Mouse (Mus musculus): Measurements from ENCODE around the gene Galt. TPM values are rescaled to one million over a fixed set of nuclear protein-coding genes. Genes with fewer than 3 reads are reported as not detected.

Galt gene
- polyA plus RNA-seq, 1 experiment from 2014 or later, result 61.9 TPM

DNA sequence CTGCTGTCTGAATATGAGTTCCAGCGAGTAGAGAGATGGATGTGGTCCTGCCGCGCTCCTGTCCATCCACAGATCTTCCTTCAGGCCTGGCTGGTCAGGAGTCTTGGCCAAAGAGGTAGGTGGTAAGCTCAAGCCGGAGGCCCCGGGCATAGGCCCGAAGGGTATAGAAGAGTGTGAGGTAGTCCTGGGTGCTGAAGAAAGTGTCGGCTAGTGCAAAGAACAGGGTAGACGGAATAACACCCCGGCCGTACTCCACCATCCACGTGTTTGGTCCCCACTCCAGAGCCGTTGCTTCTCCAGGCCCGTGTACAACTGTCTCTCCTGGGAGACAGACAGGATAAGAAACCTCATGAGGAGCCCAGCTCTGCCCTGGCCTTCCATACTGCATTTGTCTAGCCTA lies 15.8 kb upstream of the Galt start:
- Histone ChIP-seq H3K4me3 (ENCODE audit: low read length) (no peak overlapping the region), H3K4me2 (replicated peaks; ENCODE audit: low read depth, low read length) (no peak overlapping the region), H3K4me1 (ENCODE audit: insufficient read depth, low read length) (peaks cover 12% of the 10 kb centered on the region), H3K9ac (replicated peaks; ENCODE audit: low read length) (no peak overlapping the region), H3K27me3 (ENCODE audit: insufficient read depth, low read length) (no peaks in the 10 kb centered on the region), H3K36me3 (ENCODE audit: insufficient read depth, low read length) (peaks cover 12% of the 10 kb centered on the region; the same call in 1 of the 2 replicates), H3K9me3 (ENCODE audit: low read length) (no peaks in the 10 kb centered on the region), H3K27ac (ENCODE audit: low read length) (no peak overlapping the region)
- ATAC-seq (ENCODE audit: low FRiP score, low TSS enrichment), result no peak
- WGBS, result 96% methylated on average over 13 of the region's 13 CpGs

DNA sequence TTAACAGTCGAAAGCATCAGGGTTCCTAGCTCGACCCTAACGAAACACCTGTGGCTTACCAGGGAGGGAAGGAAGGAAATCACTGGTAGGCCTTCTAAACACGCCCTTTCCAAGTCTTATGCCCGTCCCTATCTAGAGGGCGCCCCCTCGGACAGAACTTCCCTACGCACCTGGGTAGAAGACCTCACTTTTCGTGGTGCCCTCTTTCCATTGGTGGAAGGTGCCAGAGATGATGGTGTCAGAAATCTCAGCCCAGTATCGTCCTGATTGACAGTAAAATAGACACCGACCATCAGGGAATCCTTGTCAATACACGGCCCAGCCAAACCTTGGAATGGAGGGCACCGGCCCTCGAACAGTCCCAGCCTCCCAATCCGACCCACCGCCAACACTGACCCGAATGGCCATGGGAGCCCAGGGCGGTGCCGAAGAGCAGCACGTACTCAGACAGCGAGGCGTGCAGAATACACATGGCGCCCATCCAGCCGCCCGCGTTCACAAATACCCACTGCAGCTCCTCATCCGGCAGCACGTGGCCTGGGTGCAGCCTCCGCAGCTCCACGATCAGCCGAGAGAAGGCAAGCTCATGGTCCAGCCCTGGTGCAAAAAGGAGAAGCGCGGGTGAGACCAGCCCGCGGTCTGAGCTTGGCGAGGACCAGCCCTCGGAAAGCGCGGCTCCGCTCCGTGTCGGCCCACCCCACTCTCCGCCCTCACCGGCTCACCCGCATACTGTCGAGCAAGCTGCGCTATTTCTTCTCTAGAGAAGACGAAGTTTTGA lies 14.5 kb upstream of the Galt start:
- under 1% methylated on average over 48 of the region's 48 CpGs for WGBS
- peak overlapping the region; percentile 80 for H3K4me3 ChIP-seq (ENCODE audit: low read length)
- H3K9ac ChIP-seq (replicated peaks; ENCODE audit: low read length), result peak overlapping the region; percentile 83
- H3K27ac ChIP-seq (ENCODE audit: low read length), result peak overlapping the region; percentile 84
- peaks cover 12% of the 10 kb centered on the region for H3K4me1 ChIP-seq (ENCODE audit: insufficient read depth, low read length)
- H3K27me3 ChIP-seq (ENCODE audit: insufficient read depth, low read length), result no peaks in the 10 kb centered on the region
- H3K36me3 ChIP-seq (ENCODE audit: insufficient read depth, low read length), result peaks cover 12% of the 10 kb centered on the region; the same call in 1 of the 2 replicates
- ATAC-seq (ENCODE audit: low FRiP score, low TSS enrichment), result peak; percentile 84
- H3K4me2 ChIP-seq (replicated peaks; ENCODE audit: low read depth, low read length), result peak overlapping the region; percentile 98
- no peaks in the 10 kb centered on the region for H3K9me3 ChIP-seq (ENCODE audit: low read length)

DNA sequence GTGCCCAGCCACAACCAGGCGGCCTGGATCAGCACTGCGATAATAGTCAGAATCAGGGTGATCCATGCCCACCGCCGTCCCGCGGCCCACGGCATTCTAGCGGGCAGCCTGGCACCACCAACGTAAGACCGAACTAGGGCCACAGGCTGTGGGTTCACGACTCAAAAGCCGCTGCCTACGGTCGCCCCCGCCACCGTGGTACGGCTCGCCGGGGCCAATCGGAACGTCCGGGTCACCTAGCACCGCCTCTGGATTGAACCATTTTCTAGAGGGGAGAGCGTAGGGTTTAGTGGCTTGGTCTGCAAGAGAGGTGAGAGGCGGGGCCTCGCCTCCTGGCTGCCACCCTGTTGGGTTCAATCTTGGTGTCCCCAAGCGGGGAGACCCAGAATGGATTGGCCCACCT lies 13.9 kb upstream of the Galt start:
- H3K4me1 ChIP-seq (ENCODE audit: insufficient read depth, low read length), result peaks cover 12% of the 10 kb centered on the region
- H3K9ac ChIP-seq (replicated peaks; ENCODE audit: low read length), result peak overlapping the region; percentile 83
- H3K27me3 ChIP-seq (ENCODE audit: insufficient read depth, low read length), result no peaks in the 10 kb centered on the region
- peak overlapping the region; percentile 84 for H3K27ac ChIP-seq (ENCODE audit: low read length)
- whole genome bisulfite sequencing, result under 1% methylated on average over 27 of the region's 27 CpGs
- H3K4me2 ChIP-seq (replicated peaks; ENCODE audit: low read depth, low read length), result peak overlapping the region; percentile 98
- ATAC-seq (ENCODE audit: low FRiP score, low TSS enrichment), result peak; percentile 98
- peaks cover 15% of the 10 kb centered on the region; the same call in 1 of the 2 replicates for H3K36me3 ChIP-seq (ENCODE audit: insufficient read depth, low read length)
- H3K4me3 ChIP-seq (ENCODE audit: low read length), result peak overlapping the region; percentile 80
- H3K9me3 ChIP-seq (ENCODE audit: low read length), result peaks cover 4% of the 10 kb centered on the region

DNA sequence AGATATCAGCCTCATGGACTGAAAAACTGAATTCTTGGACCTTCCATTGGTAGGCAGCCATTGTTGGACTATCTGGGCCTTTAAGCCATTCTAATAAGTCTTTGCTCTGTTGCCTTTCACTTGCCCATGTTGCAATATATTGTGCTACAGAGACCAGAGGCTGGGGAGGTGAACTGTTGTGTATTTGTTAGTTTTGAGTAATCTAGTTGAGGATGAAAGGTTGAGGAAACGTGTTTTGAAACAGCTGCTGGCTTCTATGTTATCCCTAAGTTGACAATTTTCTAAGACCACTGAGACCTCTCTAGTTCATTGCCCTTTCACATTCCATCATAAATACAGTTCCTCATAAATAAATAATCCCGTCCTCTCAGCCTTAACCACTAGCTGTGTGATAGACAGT lies 10.9 kb upstream of the Galt start:
- no peak for ATAC-seq (ENCODE audit: low FRiP score, low TSS enrichment)
- H3K4me1 ChIP-seq (ENCODE audit: insufficient read depth, low read length), result peaks cover 12% of the 10 kb centered on the region
- H3K4me3 ChIP-seq (ENCODE audit: low read length), result no peak overlapping the region
- H3K9me3 ChIP-seq (ENCODE audit: low read length), result peaks cover 14% of the 10 kb centered on the region
- WGBS, result 59% methylated on average over 2 of the region's 2 CpGs
- no peak overlapping the region for H3K4me2 ChIP-seq (replicated peaks; ENCODE audit: low read depth, low read length)
- no peaks in the 10 kb centered on the region for H3K27me3 ChIP-seq (ENCODE audit: insufficient read depth, low read length)
- no peak overlapping the region for H3K27ac ChIP-seq (ENCODE audit: low read length)
- peaks cover 9% of the 10 kb centered on the region; the same call in 1 of the 2 replicates for H3K36me3 ChIP-seq (ENCODE audit: insufficient read depth, low read length)
- no peak overlapping the region for H3K9ac ChIP-seq (replicated peaks; ENCODE audit: low read length)

DNA sequence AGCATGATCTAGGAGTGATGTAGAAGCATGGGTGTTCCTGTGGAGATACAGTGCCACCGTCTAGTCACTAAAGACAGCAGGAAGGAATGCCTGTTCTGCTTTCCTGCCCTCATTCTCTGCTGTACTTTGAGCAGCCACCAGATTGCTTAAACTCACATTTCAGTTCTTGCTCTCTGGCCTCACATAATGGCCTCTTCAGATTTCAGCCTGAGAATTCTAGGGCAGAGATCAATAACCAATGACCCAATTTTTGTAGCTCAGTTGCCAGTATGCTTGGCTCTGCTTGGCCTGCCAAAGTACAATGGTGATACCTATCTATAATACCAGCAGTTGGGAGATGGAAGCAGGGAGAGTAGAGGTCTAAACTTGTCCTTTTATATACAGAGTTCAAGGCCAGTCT lies 10.0 kb upstream of the Galt start:
- 83% methylated on average over 1 of the region's 1 CpGs for WGBS
- ATAC-seq (ENCODE audit: low FRiP score, low TSS enrichment), result no peak
- peaks cover 14% of the 10 kb centered on the region for H3K9me3 ChIP-seq (ENCODE audit: low read length)

DNA sequence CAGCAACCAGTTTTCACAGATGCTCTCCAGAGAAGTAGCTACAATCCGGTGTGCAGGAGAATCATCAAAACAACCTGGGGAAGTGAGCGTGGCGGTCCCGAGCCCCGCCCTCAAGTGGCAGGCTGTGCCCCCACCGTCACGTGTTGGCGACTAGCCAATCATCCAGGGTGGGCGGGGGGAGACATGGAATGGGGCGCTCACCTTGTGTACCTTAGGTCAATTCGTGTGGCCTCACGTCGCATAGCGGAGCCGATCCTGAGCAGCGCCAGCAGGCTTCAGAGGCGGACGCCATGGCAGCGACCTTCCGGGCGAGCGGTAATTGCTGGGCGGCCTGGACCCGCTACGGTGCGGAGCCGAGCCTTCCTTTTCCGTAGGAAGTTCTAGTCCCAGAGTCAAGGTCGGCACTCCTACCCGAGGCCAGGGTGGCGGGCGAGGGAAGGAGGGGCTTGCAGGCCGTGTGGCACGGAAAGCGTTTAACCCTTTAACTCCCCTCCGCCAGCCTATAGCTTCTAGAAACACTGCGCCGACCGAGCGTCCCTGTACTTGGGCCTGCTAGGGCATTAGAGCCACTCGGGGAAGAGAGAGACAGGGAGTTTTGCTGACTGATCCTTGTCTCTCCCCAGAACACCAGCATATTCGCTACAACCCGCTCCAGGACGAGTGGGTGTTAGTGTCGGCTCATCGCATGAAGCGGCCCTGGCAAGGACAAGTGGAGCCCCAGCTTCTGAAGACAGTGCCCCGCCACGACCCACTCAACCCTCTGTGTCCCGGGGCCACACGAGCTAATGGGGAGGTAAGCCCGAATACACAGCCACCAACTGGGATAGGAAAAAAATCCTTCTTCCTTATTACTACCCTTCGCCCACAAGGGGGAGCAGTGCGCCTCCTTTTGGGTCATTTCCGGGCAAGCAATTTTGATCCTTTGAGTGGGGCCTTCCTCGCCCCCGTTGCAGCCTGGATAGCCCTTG lies 594 bp downstream of the Galt start, which contains the start of gene Sigmar1:
Gene Sigmar1 (minus strand): TSS at position 820 of the 968 bp plus-strand sequence.
- Histone ChIP-seq H3K9ac (replicated peaks; ENCODE audit: low read length) (peak within 1 kb of the TSS; percentile 82), H3K27me3 (ENCODE audit: insufficient read depth, low read length) (no peaks in the 10 kb centered on the region), H3K4me2 (replicated peaks; ENCODE audit: low read depth, low read length) (peak within 1 kb of the TSS; percentile 84), H3K4me1 (ENCODE audit: insufficient read depth, low read length) (peaks cover 27% of the 10 kb centered on the region), H3K9me3 (ENCODE audit: low read length) (no peaks in the 10 kb centered on the region), H3K4me3 (ENCODE audit: low read length) (peak within 1 kb of the TSS; percentile 62), H3K36me3 (ENCODE audit: insufficient read depth, low read length) (no peaks in the 10 kb centered on the region), H3K27ac (ENCODE audit: low read length) (peak within 1 kb of the TSS; percentile 89)
- peak; percentile 69 for ATAC-seq (ENCODE audit: low FRiP score, low TSS enrichment)
- WGBS, result under 1% methylated on average over 57 of the region's 57 CpGs

More for the DNA sequence above, 10.0 kb upstream of the Galt start:
- H3K36me3 ChIP-seq (ENCODE audit: insufficient read depth, low read length), result peaks cover 4% of the 10 kb centered on the region; the same call in 1 of the 2 replicates
- no peak overlapping the region for H3K9ac ChIP-seq (replicated peaks; ENCODE audit: low read length)
- H3K27ac ChIP-seq (ENCODE audit: low read length), result no peak overlapping the region
- H3K4me2 ChIP-seq (replicated peaks; ENCODE audit: low read depth, low read length), result no peak overlapping the region
- peaks cover 5% of the 10 kb centered on the region for H3K4me1 ChIP-seq (ENCODE audit: insufficient read depth, low read length)
- no peak overlapping the region for H3K4me3 ChIP-seq (ENCODE audit: low read length)
- no peaks in the 10 kb centered on the region for H3K27me3 ChIP-seq (ENCODE audit: insufficient read depth, low read length)

DNA sequence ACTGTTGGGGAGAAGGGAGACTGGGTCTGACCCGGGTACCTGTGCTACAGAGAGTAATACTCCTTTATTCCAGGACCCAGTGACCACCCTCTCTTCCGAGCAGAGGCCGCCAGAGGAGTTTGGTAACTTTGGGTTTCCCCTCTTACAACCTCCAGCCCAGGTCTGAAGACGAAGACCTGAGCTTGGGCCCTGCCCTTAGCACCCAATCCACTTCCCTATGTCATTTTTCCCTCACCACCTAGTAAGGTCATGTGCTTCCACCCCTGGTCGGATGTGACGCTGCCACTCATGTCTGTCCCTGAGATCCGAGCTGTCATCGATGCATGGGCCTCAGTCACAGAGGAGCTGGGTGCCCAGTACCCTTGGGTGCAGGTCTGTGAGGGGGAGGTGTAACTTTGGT lies 1.4 kb downstream of the Galt start:
- Histone ChIP-seq H3K4me2 (replicated peaks; ENCODE audit: low read depth, low read length) (peak overlapping the region; percentile 84), H3K9me3 (ENCODE audit: low read length) (no peaks in the 10 kb centered on the region), H3K27me3 (ENCODE audit: insufficient read depth, low read length) (no peaks in the 10 kb centered on the region), H3K9ac (replicated peaks; ENCODE audit: low read length) (peak overlapping the region; percentile 82), H3K36me3 (ENCODE audit: insufficient read depth, low read length) (no peaks in the 10 kb centered on the region), H3K4me1 (ENCODE audit: insufficient read depth, low read length) (peaks cover 35% of the 10 kb centered on the region), H3K4me3 (ENCODE audit: low read length) (peak overlapping the region; percentile 62), H3K27ac (ENCODE audit: low read length) (no peak overlapping the region)
- WGBS, result 76% methylated on average over 8 of the region's 8 CpGs
- no peak for ATAC-seq (ENCODE audit: low FRiP score, low TSS enrichment)

DNA sequence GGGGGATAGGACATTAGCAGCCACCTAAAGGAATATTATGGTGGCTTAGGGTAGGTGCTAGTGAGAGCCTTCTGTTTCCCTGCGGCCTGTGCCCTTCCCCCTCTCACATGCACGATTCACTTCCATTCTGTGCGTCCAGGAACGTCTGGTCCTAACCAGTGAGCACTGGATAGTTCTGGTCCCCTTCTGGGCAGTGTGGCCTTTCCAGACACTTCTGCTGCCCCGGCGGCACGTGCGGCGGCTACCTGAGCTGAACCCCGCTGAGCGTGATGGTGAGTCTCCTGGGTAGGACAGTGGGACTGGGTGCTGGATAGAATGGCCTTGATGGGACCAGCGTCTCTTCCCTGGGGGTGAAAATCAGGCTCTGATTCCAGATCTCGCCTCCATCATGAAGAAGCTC lies 2.3 kb downstream of the Galt start:
- WGBS, result 90% methylated on average over 13 of the region's 13 CpGs
- H3K9me3 ChIP-seq (ENCODE audit: low read length), result no peaks in the 10 kb centered on the region
- no peak overlapping the region for H3K27ac ChIP-seq (ENCODE audit: low read length)
- H3K9ac ChIP-seq (replicated peaks; ENCODE audit: low read length), result no peak overlapping the region
- H3K4me2 ChIP-seq (replicated peaks; ENCODE audit: low read depth, low read length), result no peak overlapping the region
- H3K27me3 ChIP-seq (ENCODE audit: insufficient read depth, low read length), result no peaks in the 10 kb centered on the region
- peaks cover 43% of the 10 kb centered on the region for H3K4me1 ChIP-seq (ENCODE audit: insufficient read depth, low read length)
- H3K4me3 ChIP-seq (ENCODE audit: low read length), result no peak overlapping the region
- H3K36me3 ChIP-seq (ENCODE audit: insufficient read depth, low read length), result no peaks in the 10 kb centered on the region
- ATAC-seq (ENCODE audit: low FRiP score, low TSS enrichment), result no peak

DNA sequence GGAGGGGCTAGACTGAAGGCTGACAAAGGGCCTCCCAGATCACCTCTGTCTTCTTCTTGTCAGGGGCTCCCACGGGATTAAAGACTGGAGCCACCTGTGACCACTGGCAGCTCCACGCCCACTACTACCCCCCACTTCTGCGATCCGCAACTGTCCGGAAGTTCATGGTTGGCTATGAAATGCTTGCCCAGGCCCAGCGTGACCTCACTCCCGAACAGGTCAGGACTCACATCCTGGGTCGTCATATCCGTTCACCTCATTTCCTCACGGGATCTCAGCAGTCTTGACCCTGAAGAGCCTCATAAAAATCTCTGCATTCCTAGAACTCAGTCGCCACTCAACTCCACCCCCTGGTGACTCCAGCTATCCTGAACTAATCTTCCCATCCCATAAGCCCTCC lies 3.0 kb downstream of the Galt start:
- Histone ChIP-seq H3K27ac (ENCODE audit: low read length) (no peak overlapping the region), H3K4me1 (ENCODE audit: insufficient read depth, low read length) (peaks cover 49% of the 10 kb centered on the region), H3K36me3 (ENCODE audit: insufficient read depth, low read length) (no peaks in the 10 kb centered on the region), H3K9me3 (ENCODE audit: low read length) (no peaks in the 10 kb centered on the region), H3K4me2 (replicated peaks; ENCODE audit: low read depth, low read length) (no peak overlapping the region), H3K27me3 (ENCODE audit: insufficient read depth, low read length) (no peaks in the 10 kb centered on the region), H3K4me3 (ENCODE audit: low read length) (no peak overlapping the region), H3K9ac (replicated peaks; ENCODE audit: low read length) (no peak overlapping the region)
- ATAC-seq (ENCODE audit: low FRiP score, low TSS enrichment), result no peak
- WGBS, result 36% methylated on average over 11 of the region's 11 CpGs
